9 mouse cellular contexts compared by ENCODE assay signal in the genomic region with DNA sequence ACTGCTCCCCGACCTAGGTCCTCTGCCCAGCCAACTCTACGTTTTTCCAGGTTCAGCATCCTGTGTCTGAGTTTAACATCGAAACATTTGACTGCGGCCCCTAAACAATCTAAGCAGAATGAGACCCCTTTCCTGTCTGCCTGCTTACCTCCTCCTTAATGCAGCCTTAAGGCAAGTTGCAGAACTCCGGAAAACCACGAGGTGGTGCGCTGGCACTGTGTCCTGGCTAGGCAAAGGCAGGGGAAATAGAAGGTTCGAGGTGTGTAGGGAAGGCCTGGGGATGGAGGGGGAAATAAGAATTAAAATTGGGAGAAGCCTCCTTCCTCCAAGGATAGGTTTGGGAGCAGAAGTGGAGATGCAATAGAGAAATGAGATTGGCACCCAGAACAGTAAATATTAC. TPM values are rescaled to one million over a fixed set of nuclear protein-coding genes. Genes with fewer than 3 reads are reported as not detected.
DNase-seq lines count a peak whose midpoint lies in the region; ATAC-seq and TF ChIP-seq lines count a peak whose summit lies in the region.
"Had no signal": no experiment of that assay in that cellular context is flagged by ENCODE, and none has a peak within 500 bp of the region (broad histone marks: within the 10 kb centered on the region; RNA-seq: fewer than 3 reads in every experiment).

No protein-coding gene starts in this region.

- DNase-seq in 416B (ENCODE audit: low read depth) (peak; percentile 58), NIH3T3 (ENCODE audit: low read depth) (peak; percentile 83)
- peak; percentile 88 for DNase-seq in embryo, embryonic 10.5 days (ENCODE audit: low spot score)
- DNase-seq in heart, postnatal 0 days (ENCODE audit: low spot score) = peak; percentile 55
- peak; percentile 31 to 62 for DNase-seq in layer of hippocampus, adult 8-10 months (ENCODE audit: low spot score in 2 of 2)
- peak; percentile 83 for DNase-seq in lung, postnatal 14 days
- peak; percentile 83 for DNase-seq in right cerebral cortex, postnatal 14 days
- peak; percentile 59 to 85 for DNase-seq in urinary bladder, postnatal 4 days (ENCODE audit: low spot score in 2 of 2)

- peaks cover 6% of the 10 kb centered on the region; the same call in 1 of the 2 replicates for H3K4me1 ChIP-seq in heart, postnatal 0 days (ENCODE audit: control insufficient read depth, insufficient read depth)

- peak; percentile 95 for TF ChIP-seq CTCF in heart, postnatal 0 days (IDR thresholded peaks at IDR 0.05; ENCODE audit: low read depth)

- H3K36me3 ChIP-seq in heart, postnatal 0 days (replicated peaks; ENCODE audit: control insufficient read depth, insufficient read depth, low read length) = no peaks in the 10 kb centered on the region

- H3K4me2 ChIP-seq in heart, postnatal 0 days (ENCODE audit: low read depth, low read length) = no peak overlapping the region

- H3K27me3 ChIP-seq in heart, postnatal 0 days (ENCODE audit: control insufficient read depth, insufficient read depth, low read length) = peaks cover 72% of the 10 kb centered on the region

- 0 out of 2 replicates have a peak, but pooled peaks have one; percentile 40 for ATAC-seq in heart, postnatal 0 days (ENCODE audit: insufficient read depth, low read depth)

- WGBS in heart, postnatal 0 days = 4% methylated on average over 8 of the region's 8 CpGs

- no peak overlapping the region for H3K4me3 ChIP-seq in heart, postnatal 0 days (ENCODE audit: low read depth, low read length)

- no peak overlapping the region for H3K27ac ChIP-seq in heart, postnatal 0 days (ENCODE audit: low read depth)

- H3K9me3 ChIP-seq in heart, postnatal 0 days (replicated peaks; ENCODE audit: control insufficient read depth, low read length) = no peaks in the 10 kb centered on the region

- H3K9ac ChIP-seq in heart, postnatal 0 days (replicated peaks; ENCODE audit: low read depth, low read length) = no peak overlapping the region

- no peak for TF ChIP-seq EP300 in heart, postnatal 0 days (IDR thresholded peaks at IDR 0.05; ENCODE audit: low read depth)

RNA-seq across cellular contexts. Expression of a gene that starts 1.4 kb away (rescaled TPM):
- not detected in 2 replicates for total RNA-seq in heart, postnatal 0 days (2014; rRNA removed; ENCODE audit: low replicate concordance)
- polyA plus RNA-seq in heart, postnatal 0 days (2015; fragmentation: Nextera tagmentation; extraction: Ambion mirVana) = not detected in 2 replicates
- total RNA-seq in layer of hippocampus, adult 8-10 months (2022) = under 1 TPM in 1 of 4 experiments, not detected in 3; 0.12 TPM
- polyA plus RNA-seq: frontal cortex, adult 2 months had no signal

RNA-seq across cellular contexts. Expression of a gene that starts 27.6 kb away (rescaled TPM):
- total RNA-seq in heart, postnatal 0 days (2014; rRNA removed; ENCODE audit: low replicate concordance) = 0.31 TPM in 1 of 2 replicates, not detected in the other
- 0.05 and 0.11 TPM in 2 replicates for polyA plus RNA-seq in heart, postnatal 0 days (2015; fragmentation: Nextera tagmentation; extraction: Ambion mirVana)
- under 1 TPM in 1 of 4 experiments, not detected in 3; 0.33 TPM for total RNA-seq in layer of hippocampus, adult 8-10 months (2022)
- polyA plus RNA-seq: frontal cortex, adult 2 months had no signal

RNA-seq across cellular contexts. Expression of a gene that starts 41.9 kb away (rescaled TPM):
- total RNA-seq in heart, postnatal 0 days (2014; rRNA removed; ENCODE audit: low replicate concordance) = 12.2 and 47.8 TPM in 2 replicates
- 6.6 and 7.2 TPM in 2 replicates for polyA plus RNA-seq in heart, postnatal 0 days (2015; fragmentation: Nextera tagmentation; extraction: Ambion mirVana)
- 10 to 100 TPM; 15.0 to 19.9 (median 17.0) TPM for total RNA-seq in layer of hippocampus, adult 8-10 months (2022)
